Mouse (Mus musculus) CD4-positive naive resting alpha-beta T cell, adult 76 days (primary cell): ENCODE measurements around the gene Vezt. TPM values are rescaled to one million over a fixed set of nuclear protein-coding genes. Genes with fewer than 3 reads are reported as not detected.

ENCODE experiments used
- total RNA-seq: library from RNA; stranded (reverse); gene quantifications from one replicate; pipeline ENCODE4 v1.2.4, GENCODE M21; 2023

Vezt gene
- total RNA-seq = 28.5 TPM

GRCm38 (mm10) chr10:94035658-94036374 is at the start of gene Vezt, which contains the start of gene Fgd6:
Gene Vezt (minus strand): TSS chr10:94035817.
Gene Fgd6 (plus strand): TSS chr10:94036001.

GRCm38 (mm10) chr10:93897043-93897646 is 138.5 kb downstream of the Vezt start, which contains the start of gene Metap2:
Gene Metap2 (minus strand): TSS chr10:93897093.

Other genes with a start within 250 kb of the Vezt start
- gene Usp44, start 204.3 kb downstream of the Vezt start, total RNA-seq = not detected
- 93.7 TPM for gene Metap2, start 138.7 kb downstream of the Vezt start, total RNA-seq
- gene Fgd6, start 184 bp upstream of the Vezt start, total RNA-seq = 6.2 TPM
- gene Nr2c1, start 112.2 kb upstream of the Vezt start, total RNA-seq = 8.0 TPM
- gene Ndufa12, start 162.9 kb upstream of the Vezt start, total RNA-seq = 53.0 TPM